Comparison of ENCODE assay signal across 12 mouse cellular contexts in genomic region chr1:171791491-171791890, GRCm38 (mm10). TPM values are rescaled to one million over a fixed set of nuclear protein-coding genes. Genes with fewer than 3 reads are reported as not detected.
"Had no signal": no experiment of that assay in that cellular context is flagged by ENCODE, and none has a peak within 500 bp of the region (broad histone marks: within the 10 kb centered on the region; RNA-seq: fewer than 3 reads in every experiment).

No protein-coding gene starts in this region.

- H3K4me3 ChIP-seq: limb, embryonic 13.5 days; midbrain, embryonic 12.5 days; neural tube, embryonic 13.5 days had no signal

- DNase-seq: kidney, adult 8-10 months; kidney, postnatal 25 days; lung, adult 18-20 months; retina, postnatal 1 day; right cerebral cortex, postnatal 14 days; thymus, adult 18-20 months; thymus, postnatal 14 days had no signal

- H3K27ac ChIP-seq: limb, embryonic 13.5 days; liver, embryonic 14.5 days; midbrain, embryonic 12.5 days; neural tube, embryonic 13.5 days had no signal

RNA-seq across cellular contexts. Expression of gene Slamf1, which starts 24.6 kb away (rescaled TPM):
- polyA plus RNA-seq: liver, adult 2 months had no signal
